Mouse (Mus musculus): ENCODE data around the gene Ahnak2. TPM values are rescaled to one million over a fixed set of nuclear protein-coding genes. Genes with fewer than 3 reads are reported as not detected.

The Ahnak2 gene
- polyA plus RNA-seq, 1 experiment = 24.4 TPM

DNA sequence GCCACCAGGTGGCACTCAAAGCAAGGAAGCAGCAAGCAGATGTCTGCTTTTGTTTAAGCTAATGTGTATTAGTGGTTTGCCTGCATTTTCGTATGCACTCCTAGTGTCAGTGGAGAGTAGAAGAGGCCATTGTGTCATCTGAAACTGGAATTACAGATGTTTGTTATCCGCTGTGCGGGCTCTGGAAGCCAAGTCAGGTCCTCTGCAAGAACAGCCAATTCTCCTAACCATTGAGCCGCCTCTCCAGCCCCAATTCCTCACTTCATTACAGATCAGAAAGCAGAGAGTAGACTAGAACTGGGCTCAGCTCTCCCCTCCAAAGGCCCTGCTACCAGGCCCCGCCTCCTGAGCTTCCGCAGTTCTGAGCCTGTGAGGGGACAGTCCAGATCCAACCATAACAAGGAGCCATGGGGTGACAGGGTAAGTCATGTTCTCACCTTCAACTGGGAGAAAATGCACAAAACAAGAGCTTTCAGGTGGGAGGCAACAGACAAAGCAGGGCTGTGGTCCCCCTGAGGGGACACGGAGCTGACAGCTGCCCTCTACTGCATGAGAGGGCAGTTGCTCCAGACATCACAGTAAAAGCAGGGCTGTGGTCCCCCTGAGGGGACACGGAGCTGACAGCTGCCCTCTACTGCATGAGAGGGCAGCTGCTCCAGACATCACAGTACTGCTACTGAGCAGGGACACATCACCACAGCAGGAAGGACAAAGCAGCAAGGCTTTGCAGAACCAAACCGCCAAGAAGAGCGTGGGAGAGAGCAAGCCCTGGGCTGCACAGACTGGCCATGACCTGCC is 55.5 kb downstream of the Ahnak2 start:
- no peaks in the 10 kb centered on the region for H3K36me3 ChIP-seq (ENCODE audit: control insufficient read depth, insufficient read depth)
- no peaks in the 10 kb centered on the region for H3K79me2 ChIP-seq (ENCODE audit: control insufficient read depth, insufficient read depth)
- TF ChIP-seq CEBPB (IDR thresholded peaks at IDR 0.05; ENCODE audit: insufficient read depth, poor library complexity, severe bottlenecking) = peak; percentile 84
- TF ChIP-seq MYOD1 (IDR thresholded peaks at IDR 0.05; ENCODE audit: control insufficient read depth in 1 of 3, insufficient read length in 2 of 3, low read depth in 2 of 3) = peak in 1 of 3 experiments; percentile 35
- TF ChIP-seq POLR2A (IDR thresholded peaks at IDR 0.05; ENCODE audit: insufficient read length, low read depth) = no peak
- TF ChIP-seq USF1 (IDR thresholded peaks at IDR 0.05; ENCODE audit: low read depth) = no peak
- no peak for TF ChIP-seq TCF3 (IDR thresholded peaks at IDR 0.05; ENCODE audit: insufficient read length, low read depth)
- TF ChIP-seq E2F4 (IDR thresholded peaks at IDR 0.05; ENCODE audit: insufficient read depth) = no peak
- no peak for TF ChIP-seq MAX (IDR thresholded peaks at IDR 0.05; ENCODE audit: low read depth)
- no peak for TF ChIP-seq SRF (IDR thresholded peaks at IDR 0.05; ENCODE audit: control insufficient read depth, insufficient read length, low read depth)
- no peak for TF ChIP-seq POLR2AphosphoS2 (IDR thresholded peaks at IDR 0.05; ENCODE audit: insufficient read length, low read depth)
- TF ChIP-seq TCF12 (IDR thresholded peaks at IDR 0.05; ENCODE audit: insufficient read depth, poor library complexity, severe bottlenecking) = no peak
- TF ChIP-seq MYOG (IDR thresholded peaks at IDR 0.05; ENCODE audit: control insufficient read depth in 1 of 3, insufficient read depth in 1 of 3, insufficient read length in 2 of 3, low read depth in 2 of 3) = peak in 1 of 3 experiments; percentile 8
- no peak for TF ChIP-seq REST (IDR thresholded peaks at IDR 0.05; ENCODE audit: insufficient read depth, insufficient read length)
- no peak overlapping the region for H3K4me3 ChIP-seq
- no peak overlapping the region for H3ac ChIP-seq (ENCODE audit: control insufficient read depth, insufficient read length)
- H3K4me2 ChIP-seq (ENCODE audit: low read depth) = peak overlapping the region; percentile 51
- no peaks in the 10 kb centered on the region for H3K27me3 ChIP-seq (ENCODE audit: control insufficient read depth, insufficient read depth, insufficient read length)

GRCm38 (mm10) chr12:112746461-112746807 is 56.0 kb downstream of the Ahnak2 start:
- Histone ChIP-seq H3K4me3 (no peak overlapping the region), H3ac (ENCODE audit: control insufficient read depth, insufficient read length) (no peak overlapping the region), H3K27me3 (ENCODE audit: control insufficient read depth, insufficient read depth, insufficient read length) (no peaks in the 10 kb centered on the region), H3K79me2 (ENCODE audit: control insufficient read depth, insufficient read depth) (no peaks in the 10 kb centered on the region), H3K4me2 (ENCODE audit: low read depth) (no peak overlapping the region), H3K36me3 (ENCODE audit: control insufficient read depth, insufficient read depth) (no peaks in the 10 kb centered on the region)
- no peak for TF ChIP-seq POLR2AphosphoS2 (IDR thresholded peaks at IDR 0.05; ENCODE audit: insufficient read length, low read depth)
- no peak for TF ChIP-seq TCF3 (IDR thresholded peaks at IDR 0.05; ENCODE audit: insufficient read length, low read depth)
- no peak for TF ChIP-seq MAX (IDR thresholded peaks at IDR 0.05; ENCODE audit: low read depth)
- no peak for TF ChIP-seq MYOG (IDR thresholded peaks at IDR 0.05; ENCODE audit: control insufficient read depth in 1 of 3, insufficient read depth in 1 of 3, insufficient read length in 2 of 3, low read depth in 2 of 3)
- TF ChIP-seq MYOD1 (IDR thresholded peaks at IDR 0.05; ENCODE audit: control insufficient read depth in 1 of 3, insufficient read length in 2 of 3, low read depth in 2 of 3) = no peak
- TF ChIP-seq POLR2A (IDR thresholded peaks at IDR 0.05; ENCODE audit: insufficient read length, low read depth) = no peak
- TF ChIP-seq SRF (IDR thresholded peaks at IDR 0.05; ENCODE audit: control insufficient read depth, insufficient read length, low read depth) = no peak

GRCm38 (mm10) chr12:112745716-112746115 is 56.7 kb downstream of the Ahnak2 start:
- no peak overlapping the region for H3K4me2 ChIP-seq (ENCODE audit: low read depth)
- no peaks in the 10 kb centered on the region for H3K36me3 ChIP-seq (ENCODE audit: control insufficient read depth, insufficient read depth)
- no peaks in the 10 kb centered on the region for H3K79me2 ChIP-seq (ENCODE audit: control insufficient read depth, insufficient read depth)
- no peak for TF ChIP-seq MYOD1 (IDR thresholded peaks at IDR 0.05; ENCODE audit: control insufficient read depth in 1 of 3, insufficient read length in 2 of 3, low read depth in 2 of 3)
- TF ChIP-seq REST (IDR thresholded peaks at IDR 0.05; ENCODE audit: insufficient read depth, insufficient read length) = no peak
- TF ChIP-seq TCF3 (IDR thresholded peaks at IDR 0.05; ENCODE audit: insufficient read length, low read depth) = no peak
- H3ac ChIP-seq (ENCODE audit: control insufficient read depth, insufficient read length) = no peak overlapping the region
- no peaks in the 10 kb centered on the region for H3K27me3 ChIP-seq (ENCODE audit: control insufficient read depth, insufficient read depth, insufficient read length)
- no peak overlapping the region for H3K4me3 ChIP-seq

DNA sequence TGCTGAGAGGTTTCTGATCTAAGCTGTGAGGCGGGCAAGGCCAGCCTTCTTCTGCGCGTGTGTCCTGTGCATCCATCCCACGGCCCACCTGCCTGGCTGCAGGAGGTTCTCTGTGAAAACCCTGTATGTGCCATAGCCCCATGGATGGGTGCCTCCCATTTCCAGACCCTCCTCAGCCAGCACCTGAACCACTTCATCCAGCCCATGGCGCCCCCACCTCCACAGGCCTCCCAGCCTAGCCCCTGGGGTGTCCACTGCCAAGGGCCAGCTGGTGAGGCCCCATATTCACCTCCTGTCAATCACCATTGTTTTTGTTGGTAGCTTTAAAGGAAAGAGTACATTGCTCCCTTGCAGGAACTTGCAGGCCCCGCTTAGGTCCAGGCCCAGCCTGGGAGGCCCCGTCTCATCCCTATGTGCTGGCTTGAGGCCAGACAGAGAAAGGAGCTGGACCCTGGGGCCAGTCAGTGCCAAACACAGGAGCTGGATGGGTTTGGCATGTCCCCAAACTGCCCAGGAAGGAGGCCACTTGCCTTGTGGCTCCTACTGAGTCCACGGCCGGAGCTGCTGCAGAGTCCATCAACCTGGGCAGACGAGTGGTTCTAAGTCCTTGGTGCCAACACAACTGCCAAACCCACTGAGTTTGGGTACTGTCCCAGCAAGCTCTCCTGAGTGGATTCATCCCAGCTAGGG is 57.4 kb downstream of the Ahnak2 start:
- Histone ChIP-seq H3K4me2 (ENCODE audit: low read depth) (no peak overlapping the region), H3K4me3 (no peak overlapping the region), H3ac (ENCODE audit: control insufficient read depth, insufficient read length) (no peak overlapping the region), H3K79me2 (ENCODE audit: control insufficient read depth, insufficient read depth) (no peaks in the 10 kb centered on the region), H3K27me3 (ENCODE audit: control insufficient read depth, insufficient read depth, insufficient read length) (no peaks in the 10 kb centered on the region), H3K36me3 (ENCODE audit: control insufficient read depth, insufficient read depth) (no peaks in the 10 kb centered on the region)
- no peak for TF ChIP-seq POLR2A (IDR thresholded peaks at IDR 0.05; ENCODE audit: insufficient read length, low read depth)

DNA sequence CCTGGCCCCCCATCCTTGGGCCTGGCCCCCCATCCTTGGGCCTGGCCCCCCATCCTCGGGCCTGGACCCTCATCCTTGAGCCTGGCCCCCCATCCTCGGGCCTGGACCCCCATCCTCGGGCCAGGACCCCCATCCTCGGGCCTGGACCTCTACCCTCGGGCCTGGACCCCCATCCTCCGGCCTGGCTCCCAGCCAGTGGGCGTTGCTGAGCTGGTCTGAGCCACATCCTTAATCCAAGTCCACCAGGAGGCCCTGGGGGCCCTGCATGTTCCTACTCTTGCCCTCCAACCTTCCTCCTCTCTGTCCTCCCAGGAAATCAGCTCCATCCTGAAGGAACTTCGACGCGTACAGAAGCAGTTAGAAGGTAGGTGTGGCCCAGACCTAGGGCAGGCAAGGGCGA is 58.2 kb downstream of the Ahnak2 start:
- TF ChIP-seq E2F4 (IDR thresholded peaks at IDR 0.05; ENCODE audit: insufficient read depth) = no peak
- TF ChIP-seq SRF (IDR thresholded peaks at IDR 0.05; ENCODE audit: control insufficient read depth, insufficient read length, low read depth) = no peak
- TF ChIP-seq POLR2AphosphoS2 (IDR thresholded peaks at IDR 0.05; ENCODE audit: insufficient read length, low read depth) = no peak
- no peak for TF ChIP-seq POLR2A (IDR thresholded peaks at IDR 0.05; ENCODE audit: insufficient read length, low read depth)
- TF ChIP-seq CEBPB (IDR thresholded peaks at IDR 0.05; ENCODE audit: insufficient read depth, poor library complexity, severe bottlenecking) = no peak
- no peak for TF ChIP-seq MYOG (IDR thresholded peaks at IDR 0.05; ENCODE audit: control insufficient read depth in 1 of 3, insufficient read depth in 1 of 3, insufficient read length in 2 of 3, low read depth in 2 of 3)
- no peak for TF ChIP-seq MAX (IDR thresholded peaks at IDR 0.05; ENCODE audit: low read depth)
- no peak for TF ChIP-seq TCF3 (IDR thresholded peaks at IDR 0.05; ENCODE audit: insufficient read length, low read depth)
- no peak for TF ChIP-seq TCF12 (IDR thresholded peaks at IDR 0.05; ENCODE audit: insufficient read depth, poor library complexity, severe bottlenecking)
- no peak for TF ChIP-seq REST (IDR thresholded peaks at IDR 0.05; ENCODE audit: insufficient read depth, insufficient read length)
- no peak for TF ChIP-seq USF1 (IDR thresholded peaks at IDR 0.05; ENCODE audit: low read depth)

More for the DNA sequence above, 58.2 kb downstream of the Ahnak2 start:
- no peak overlapping the region for H3K4me3 ChIP-seq
- no peak overlapping the region for H3ac ChIP-seq (ENCODE audit: control insufficient read depth, insufficient read length)
- no peaks in the 10 kb centered on the region for H3K36me3 ChIP-seq (ENCODE audit: control insufficient read depth, insufficient read depth)
- H3K79me2 ChIP-seq (ENCODE audit: control insufficient read depth, insufficient read depth) = no peaks in the 10 kb centered on the region
- no peaks in the 10 kb centered on the region for H3K27me3 ChIP-seq (ENCODE audit: control insufficient read depth, insufficient read depth, insufficient read length)
- H3K4me2 ChIP-seq (ENCODE audit: low read depth) = no peak overlapping the region
